Mouse (Mus musculus) liver (tissue): ENCODE results near the gene Arhgef15.

Experiments used
- DNase-seq: peaks from one replicate; pipeline ENCODE4 v3.0.0-alpha.2; 2020; ENCODE audit warnings: mixed read lengths

The Arhgef15 gene

DNA sequence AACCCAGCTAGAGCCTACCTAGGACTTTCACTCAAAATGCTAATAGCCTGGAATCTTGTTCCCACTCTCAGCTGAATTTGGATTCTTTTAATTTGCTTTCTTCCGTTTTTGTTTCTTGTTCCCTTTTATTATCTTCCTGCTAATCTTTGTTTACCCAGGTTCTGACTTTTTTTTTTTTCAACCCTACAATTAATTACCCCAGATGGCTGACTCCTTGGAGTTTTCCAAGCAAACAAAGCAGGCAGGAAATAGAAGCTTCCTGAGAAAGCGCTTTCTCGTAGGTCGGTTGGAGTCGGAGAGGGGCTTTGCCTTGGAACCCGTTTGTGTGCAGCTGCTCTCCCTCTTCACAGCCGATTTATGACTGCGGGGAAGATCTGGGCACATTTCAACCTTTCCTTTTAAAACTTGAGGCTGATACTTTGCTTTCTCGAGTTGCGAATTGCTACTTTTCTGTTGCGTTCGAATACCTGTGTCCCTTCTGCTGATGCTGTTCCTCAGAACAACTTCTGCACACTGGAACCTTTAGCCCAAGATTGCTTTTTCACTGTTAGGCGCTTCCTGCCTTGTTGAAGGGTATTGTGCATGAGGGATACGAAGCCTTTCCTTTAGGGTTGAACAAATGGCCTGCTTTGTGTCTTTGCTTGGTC lies 45.6 kb downstream of the Arhgef15 start:
- DNase-seq: no peak

GRCm38 (mm10) chr11:68908846-68909503 lies 48.3 kb downstream of the Arhgef15 start:
- no peak for DNase-seq

DNA sequence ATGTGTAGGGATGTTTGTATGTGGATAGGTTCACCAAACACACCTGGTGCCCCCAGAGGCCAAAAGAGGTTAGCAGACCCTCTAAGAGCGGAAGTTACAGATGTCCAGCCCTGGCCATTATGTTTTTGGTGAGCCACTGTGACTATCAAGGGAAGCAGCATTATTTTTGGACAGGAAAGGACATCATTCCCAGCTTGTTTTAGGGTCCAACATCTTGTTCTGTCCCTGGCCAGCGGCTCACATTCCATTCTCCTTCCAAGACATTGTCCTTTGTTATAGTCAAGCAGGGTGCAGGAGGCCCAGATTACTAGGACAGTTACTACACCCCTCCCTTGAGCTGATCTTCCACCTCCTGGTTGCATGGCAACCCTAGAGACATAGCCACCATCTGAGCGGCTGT lies 50.0 kb downstream of the Arhgef15 start:
- no peak for DNase-seq

- no peak for DNase-seq
Observed at GRCm38 (mm10) chr11:68906461-68906790, 50.9 kb downstream of the Arhgef15 start.

DNA sequence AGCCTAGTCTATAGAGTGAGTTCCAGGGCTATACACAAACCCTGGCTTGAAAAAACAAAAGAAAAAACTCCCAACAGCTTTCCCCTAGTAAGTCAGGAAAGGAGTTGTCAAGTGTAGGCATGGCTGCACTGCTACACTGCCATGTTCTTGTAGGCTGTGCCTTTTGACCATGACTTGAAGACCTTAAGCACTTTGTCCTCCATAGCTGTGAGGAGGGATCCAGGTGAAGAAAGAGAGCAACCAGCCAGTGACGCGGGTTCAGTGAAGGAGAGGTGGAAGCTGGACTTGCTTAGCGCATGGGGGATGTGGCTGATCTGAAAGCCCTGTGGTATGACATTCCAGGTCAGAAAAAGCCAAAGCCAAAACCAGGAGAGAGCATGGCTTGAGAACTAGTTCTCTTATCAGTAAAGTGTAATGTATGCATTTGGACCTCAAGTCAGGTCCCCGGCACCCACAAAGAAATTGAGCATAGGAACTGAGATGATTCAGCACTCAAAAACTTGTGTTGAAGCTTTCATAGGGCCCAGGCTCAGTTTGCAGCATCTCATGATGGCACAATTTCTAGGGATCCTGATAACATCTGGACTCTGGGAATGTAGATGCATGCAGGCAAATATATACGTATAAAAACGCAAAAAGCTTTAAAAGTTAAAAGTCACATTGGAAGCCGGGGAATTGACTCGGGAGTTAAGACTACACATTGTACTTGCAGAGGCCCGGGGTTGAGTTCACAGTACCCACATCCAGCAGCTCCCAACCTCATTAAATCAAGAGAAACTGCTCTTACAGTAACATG lies 51.4 kb downstream of the Arhgef15 start:
- no peak for DNase-seq

DNA sequence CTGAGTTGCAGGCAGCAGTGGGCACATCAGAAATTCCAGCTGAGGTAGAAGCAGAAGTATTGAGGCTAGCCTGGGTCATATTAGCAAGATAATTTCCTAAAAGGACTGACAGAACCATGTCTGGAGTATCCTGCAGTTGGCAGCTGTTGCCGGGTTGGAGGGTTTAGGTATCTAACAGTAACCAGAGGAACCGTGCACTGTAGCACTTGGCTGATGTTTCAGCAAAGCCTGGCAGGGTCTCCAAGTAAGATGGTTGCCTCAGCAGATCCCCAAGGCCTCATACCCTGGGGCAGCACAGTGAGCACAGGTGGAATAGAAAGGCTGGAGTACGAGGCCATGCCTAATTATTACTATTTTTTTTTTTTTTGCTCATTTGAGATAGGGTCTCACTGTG lies 52.1 kb downstream of the Arhgef15 start:
- DNase-seq: no peak

- peak; percentile 69 for DNase-seq
Observed at GRCm38 (mm10) chr11:68904375-68905137, 52.7 kb downstream of the Arhgef15 start.

GRCm38 (mm10) chr11:68903775-68904174 lies 53.5 kb downstream of the Arhgef15 start:
- DNase-seq: no peak

DNA sequence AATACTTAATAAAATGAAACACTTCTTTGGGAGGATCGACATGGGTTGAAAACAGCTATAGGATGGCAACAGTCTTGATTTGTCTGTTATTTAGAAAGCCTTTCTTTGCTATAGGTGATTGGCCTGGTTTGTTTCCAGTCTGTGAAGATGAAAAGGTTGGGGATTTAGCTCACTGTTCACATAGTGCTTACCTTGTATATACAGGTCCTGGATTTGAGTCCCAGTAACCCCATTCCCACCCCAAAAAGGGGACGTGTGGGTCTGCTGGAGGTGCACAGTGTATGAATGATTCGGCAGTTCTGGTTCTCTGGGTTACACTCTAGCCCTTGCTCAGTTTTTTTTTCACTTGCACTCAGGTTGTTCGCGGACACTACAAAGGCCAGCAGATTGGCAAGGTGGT lies 54.5 kb downstream of the Arhgef15 start:
- no peak for DNase-seq

- no peak for DNase-seq
Observed at GRCm38 (mm10) chr11:68902367-68902766, 54.9 kb downstream of the Arhgef15 start.

GRCm38 (mm10) chr11:68902047-68902364 lies 55.3 kb downstream of the Arhgef15 start:
- no peak for DNase-seq

DNA sequence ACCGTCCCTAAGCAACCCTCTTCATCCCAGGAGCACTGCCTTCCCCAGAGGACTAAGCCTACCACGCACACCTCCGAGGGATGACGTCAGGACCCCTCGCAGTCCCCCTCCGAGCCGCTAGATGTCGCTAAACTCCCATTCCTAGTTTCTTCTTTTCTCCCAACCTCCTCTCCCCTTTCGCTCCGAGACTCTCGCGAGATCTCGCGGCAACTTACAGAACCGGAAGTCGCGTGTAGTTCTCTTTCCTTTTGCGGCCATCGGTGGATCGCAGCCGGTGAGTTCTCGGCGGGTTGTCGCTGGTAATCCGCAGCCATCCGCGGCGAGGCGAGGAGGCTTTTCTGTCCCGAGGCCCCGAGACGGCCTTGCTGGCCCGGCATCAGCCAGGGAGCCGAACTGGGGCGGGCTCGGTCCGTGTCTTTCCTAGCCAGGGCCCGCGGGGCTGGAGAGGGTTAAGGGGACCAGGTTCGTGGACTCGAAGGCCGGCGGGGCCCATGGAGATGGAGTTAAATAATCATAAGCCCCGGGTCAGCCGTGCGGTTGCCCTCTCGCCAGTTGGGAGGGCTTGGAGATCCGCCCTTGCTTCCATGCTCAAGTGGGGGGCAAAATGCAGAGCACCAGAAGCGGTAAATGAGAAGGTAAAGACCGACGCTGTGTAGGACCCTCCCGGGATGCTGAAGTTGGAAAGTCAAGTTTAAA lies 55.8 kb downstream of the Arhgef15 start, which contains the start of gene Rpl26:
Gene Rpl26, plus strand, starts transcription at position 233 of the 696 bp plus-strand sequence.
- peak; percentile 99 for DNase-seq

DNA sequence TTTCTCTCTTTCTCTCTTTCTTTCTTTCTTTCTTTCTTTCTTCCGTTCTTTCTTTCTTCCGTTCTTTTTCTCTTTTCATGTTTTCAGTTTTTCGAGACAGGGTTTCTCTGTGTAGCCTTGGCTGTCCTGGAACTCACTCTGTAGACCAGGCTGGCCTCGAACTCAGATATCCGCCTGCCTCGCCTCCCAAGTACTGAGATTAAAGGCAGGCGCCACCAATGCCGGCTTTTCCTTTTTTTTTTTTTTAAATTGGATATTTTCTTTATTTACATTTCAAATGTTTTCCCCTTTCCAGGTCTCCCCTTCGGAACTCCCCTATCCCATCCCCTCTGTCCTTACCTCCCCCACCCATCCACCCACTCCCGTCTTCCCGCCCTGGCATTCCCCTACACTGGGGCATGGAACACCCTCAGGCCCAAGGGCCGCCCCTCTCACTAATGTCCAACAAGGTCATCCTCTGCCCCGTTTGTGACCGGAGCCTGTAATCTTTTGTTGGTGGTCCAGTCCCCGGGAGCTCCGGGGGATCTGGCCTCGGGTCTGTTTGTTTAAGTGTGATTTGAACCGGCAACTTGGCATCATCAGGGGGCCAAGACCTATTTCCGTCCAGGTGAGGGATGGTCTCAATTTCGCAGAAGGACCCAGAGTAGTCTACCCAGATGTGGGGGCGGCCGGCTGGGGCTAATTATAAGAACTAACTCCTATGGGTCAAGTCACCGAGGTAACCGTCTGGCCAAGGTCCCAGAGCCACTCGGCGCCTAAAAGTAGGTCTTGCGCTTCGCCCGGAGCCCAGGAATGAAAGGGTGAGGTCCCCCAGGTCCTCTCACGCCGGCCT lies 56.5 kb downstream of the Arhgef15 start:
- no peak for DNase-seq

DNA sequence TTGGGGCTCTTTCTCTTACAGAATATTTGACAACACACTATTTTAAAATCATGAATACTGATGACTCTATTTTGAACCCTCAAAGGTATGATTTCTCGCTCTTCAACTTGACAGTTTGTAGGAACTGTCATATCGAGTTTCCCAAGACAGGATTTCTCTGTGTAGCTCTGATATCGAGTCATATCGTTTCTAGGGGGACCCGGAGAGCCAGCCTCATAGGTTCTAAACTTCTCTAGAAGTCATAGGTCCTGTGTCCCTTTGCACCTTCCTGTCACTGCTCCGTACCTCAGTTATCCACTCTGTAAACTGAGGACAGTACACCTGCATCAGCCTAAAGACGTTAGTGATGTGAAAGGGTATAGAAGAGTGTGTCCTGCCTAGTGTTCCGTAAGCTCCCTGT lies 57.5 kb downstream of the Arhgef15 start:
- DNase-seq: no peak

DNA sequence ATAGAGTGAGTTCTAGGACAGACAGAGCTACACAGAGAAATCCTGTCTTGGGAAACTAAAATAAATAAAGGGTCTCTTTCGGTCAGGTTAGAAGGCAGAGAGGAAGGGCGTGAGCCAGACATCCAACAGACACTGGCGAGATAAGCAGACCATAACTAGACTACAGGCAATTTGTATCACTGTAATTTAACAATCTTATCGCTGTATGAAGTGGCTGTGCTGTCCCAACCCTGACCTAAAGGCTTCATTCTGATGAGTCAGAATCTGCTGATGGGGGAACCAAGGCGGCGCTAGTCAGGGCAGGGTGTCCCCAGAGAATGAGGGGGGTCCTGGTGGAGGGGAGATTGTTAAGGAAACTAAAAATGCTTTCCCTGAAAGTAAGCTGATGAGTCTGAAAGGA lies 58.5 kb downstream of the Arhgef15 start:
- DNase-seq: peak; percentile 39

DNA sequence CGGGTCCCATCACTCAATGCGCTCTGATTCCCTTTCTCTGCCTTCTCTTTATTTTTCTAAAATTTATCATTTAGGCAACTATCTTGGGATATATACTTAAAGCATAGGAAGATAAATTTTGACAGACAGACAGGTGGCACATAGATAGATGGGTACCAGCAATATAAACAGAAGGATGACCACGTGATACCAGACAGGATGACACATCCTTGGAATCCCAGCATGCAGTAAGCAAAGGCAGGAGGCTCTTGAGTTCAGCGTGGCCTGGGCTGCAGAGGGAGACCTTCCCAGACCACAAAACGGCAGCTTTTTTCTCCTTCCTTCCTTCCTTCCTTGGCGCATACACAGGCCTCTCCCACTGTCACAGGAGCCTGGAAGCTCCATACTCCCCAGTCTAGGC lies 59.4 kb downstream of the Arhgef15 start:
- DNase-seq: no peak

DNA sequence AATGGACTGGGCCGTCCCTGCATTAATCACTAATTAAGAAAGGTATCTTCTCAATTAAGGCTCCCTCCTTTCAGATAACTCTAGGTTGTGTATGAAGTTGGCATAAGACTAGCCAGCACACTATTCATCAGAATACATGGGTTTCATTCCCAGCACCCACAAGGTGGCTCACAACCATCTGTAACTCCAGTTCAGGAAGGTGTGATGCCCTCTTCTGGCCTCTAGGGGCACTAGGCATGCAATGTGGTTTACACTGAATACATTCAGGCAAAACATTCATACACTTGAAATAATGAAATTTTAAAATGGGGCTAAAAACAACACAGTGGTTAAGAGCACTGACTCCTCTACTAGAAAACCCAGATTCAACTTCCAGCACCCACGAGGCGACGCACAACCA lies 60.2 kb downstream of the Arhgef15 start:
- peak; percentile 53 for DNase-seq

GRCm38 (mm10) chr11:68896247-68896646 lies 61.0 kb downstream of the Arhgef15 start:
- no peak for DNase-seq

DNA sequence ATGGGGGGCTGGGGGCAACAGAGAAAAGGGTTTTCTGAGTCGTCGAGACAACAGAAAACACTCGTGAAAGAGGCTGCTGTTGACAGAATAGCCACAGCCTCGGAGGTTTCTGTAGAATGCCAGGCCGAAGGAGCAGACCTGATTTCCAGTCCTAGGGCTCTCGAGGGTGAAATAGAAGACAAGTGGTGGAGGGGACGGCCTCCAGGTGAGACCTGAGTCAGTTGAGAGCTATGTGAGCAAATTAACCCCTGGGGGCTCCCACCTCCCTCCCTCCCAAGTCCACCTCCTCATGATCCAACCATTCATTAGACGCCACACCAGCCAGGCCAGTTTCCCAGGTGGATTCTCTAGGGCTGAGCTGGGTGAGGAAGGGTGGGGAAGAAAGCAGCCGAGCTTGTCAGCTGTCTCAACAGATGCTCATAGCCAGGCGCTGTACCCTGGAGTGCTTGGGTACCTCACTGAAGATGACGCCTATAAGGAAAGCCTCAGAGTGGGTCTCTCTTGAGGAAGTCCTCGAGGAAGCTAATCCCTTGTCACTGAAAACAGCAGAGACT lies 63.3 kb downstream of the Arhgef15 start:
- DNase-seq: no peak
